Mouse (Mus musculus): ENCODE data around the gene Fam129a. TPM values are rescaled to one million over a fixed set of nuclear protein-coding genes. Genes with fewer than 3 reads are reported as not detected.
"Not testable (repeated sequence)": the region's sequence is repeated elsewhere in the genome, so short reads cannot be mapped to it uniquely, and the experiment has no call there.

Fam129a gene
- total RNA-seq, 2 experiments from 2014 or later: 1.4 to 2.1 TPM

DNA sequence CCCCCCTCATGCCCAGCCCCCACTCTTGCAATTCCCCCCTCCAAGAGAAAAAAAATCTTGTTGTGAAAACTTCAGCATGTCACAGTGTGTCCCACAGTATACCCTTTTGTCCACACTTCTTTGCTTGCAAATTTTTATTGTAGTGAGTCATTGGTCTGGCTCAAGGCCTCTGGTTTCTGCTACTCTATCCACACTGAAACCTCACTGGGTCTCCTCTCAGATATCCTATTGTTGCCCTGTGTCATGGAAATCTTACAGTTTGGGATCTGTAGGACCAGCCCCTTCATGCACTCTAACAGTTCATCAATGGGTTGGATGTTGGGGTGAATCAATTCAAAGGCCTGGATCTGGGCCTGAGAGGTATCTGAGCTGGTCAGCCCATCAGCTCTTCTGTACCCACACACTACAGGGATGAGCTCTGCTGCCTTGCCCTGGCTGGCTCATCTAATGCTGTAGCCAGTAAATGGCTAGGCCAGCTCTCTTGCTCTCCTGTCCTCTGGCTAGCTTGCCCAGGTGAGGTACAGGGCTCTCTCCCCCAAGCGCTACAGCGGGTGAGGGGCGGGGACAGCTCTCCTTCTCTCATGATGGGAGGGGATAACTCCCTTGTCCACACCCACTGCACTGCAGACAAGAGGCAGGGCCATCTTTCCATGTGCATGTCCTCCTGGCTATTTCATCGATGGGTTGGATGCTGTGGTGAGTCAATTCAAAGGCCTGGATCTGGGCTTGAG is 109.1 kb downstream of the Fam129a start:
- no peak for DNase-seq (ENCODE audit: extremely low spot score in 1 of 2, low spot score in 2 of 2)
- Histone ChIP-seq H3K27ac (no peak overlapping the region), H3K4me3 (no peak overlapping the region)
- intact Hi-C loops (cut with DNase I): no loop called here
- TF ChIP-seq CTCF (IDR thresholded peaks at IDR 0.05): no peak

- no peak for TF ChIP-seq CTCF (IDR thresholded peaks at IDR 0.05)
- Histone ChIP-seq H3K27ac (no peak overlapping the region), H3K4me3 (no peak overlapping the region)
- no peak for DNase-seq (ENCODE audit: extremely low spot score in 1 of 2, low spot score in 2 of 2)
- intact Hi-C loops (cut with DNase I): no loop called here
These were observed 110.0 kb downstream of the Fam129a start for GRCm38 (mm10) chr1:151680971-151681370.

DNA sequence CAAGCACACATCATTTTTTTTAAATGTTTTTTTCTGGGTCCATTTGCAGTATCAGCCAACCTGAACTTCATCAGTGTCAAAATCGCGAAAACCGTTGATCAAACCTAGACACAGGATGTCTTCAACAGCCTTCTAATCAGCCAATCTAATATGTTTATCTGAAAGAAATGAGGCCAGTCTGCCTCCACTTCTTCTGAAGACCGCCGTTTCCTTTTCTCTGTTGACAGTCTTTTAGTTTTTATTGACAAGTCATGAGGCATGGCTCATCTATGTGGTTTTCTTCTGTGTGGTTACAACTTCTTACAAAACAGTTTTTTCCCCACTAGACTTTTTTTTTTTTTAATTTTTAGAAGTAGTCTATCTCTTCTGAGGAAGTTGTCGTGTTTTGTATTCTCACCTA is 111.9 kb downstream of the Fam129a start:
- H3K27ac ChIP-seq: no peak overlapping the region
- no peak for TF ChIP-seq CTCF (IDR thresholded peaks at IDR 0.05)
- H3K4me3 ChIP-seq: no peak overlapping the region
- intact Hi-C loops (cut with DNase I): no loop called here
- DNase-seq (ENCODE audit: extremely low spot score in 1 of 2, low spot score in 2 of 2): no peak

GRCm38 (mm10) chr1:151684451-151684892 is 113.5 kb downstream of the Fam129a start:
- no peak for TF ChIP-seq CTCF (IDR thresholded peaks at IDR 0.05)
- H3K27ac ChIP-seq: no peak overlapping the region
- no peak for DNase-seq (ENCODE audit: extremely low spot score in 1 of 2, low spot score in 2 of 2)
- H3K4me3 ChIP-seq: no peak overlapping the region
- intact Hi-C loops (cut with DNase I): no loop called here

DNA sequence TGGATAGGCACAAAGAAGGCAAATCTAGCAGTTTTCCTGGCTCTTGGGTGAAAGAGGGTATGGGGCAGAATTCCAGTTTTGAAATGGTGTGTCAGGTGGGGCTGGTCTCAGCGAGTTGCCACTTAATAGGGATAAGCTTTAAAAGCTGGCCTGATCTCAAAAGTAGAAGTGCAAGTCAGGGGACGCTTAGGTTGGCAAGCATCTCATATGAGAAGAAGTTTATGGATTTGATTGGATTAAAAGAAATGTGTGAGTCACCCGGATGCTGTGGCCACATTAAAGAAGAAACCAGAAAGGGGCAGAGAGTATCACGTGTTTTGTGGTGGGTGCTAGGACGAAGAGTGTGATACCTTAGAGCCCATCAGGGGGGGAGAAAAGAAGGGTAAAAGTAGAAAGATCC is 114.0 kb downstream of the Fam129a start:
- Histone ChIP-seq H3K4me3 (no peak overlapping the region), H3K27ac (no peak overlapping the region)
- no peak for DNase-seq (ENCODE audit: extremely low spot score in 1 of 2, low spot score in 2 of 2)
- TF ChIP-seq CTCF (IDR thresholded peaks at IDR 0.05): no peak
- intact Hi-C loops (cut with DNase I): no loop called here

DNA sequence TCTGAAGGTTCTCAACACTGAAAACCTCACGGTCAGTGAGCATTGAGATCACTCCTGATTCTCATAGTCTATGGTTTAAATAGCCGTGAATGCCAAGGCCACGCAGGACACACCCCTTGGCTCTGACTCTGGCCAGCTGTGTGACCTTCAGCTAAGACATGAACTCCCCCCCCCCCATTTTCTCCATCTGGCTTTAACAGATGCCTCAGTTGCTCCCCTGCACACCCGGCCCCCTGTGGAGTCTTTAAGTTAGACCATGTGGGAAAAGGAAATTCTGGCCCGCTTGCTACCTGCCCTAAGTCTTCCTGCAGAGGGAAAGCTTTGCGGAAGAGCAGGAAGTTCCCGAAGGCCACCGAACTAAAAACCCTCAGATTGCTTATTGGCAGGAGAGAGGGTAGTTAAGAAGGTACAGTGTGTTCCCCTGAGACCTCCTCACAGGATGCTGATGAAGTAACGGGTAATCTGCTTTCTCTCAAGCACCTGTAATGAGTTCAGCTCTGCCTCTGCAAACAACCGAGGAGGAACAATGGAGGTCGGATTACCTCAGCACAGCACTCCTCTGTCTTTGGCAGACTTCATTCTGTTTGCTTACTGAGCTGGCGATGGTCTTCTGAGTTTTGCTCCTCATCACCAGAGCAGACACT is 114.8 kb downstream of the Fam129a start:
- DNase-seq (ENCODE audit: extremely low spot score in 1 of 2, low spot score in 2 of 2): no peak
- intact Hi-C loops (cut with DNase I): no loop called here
- Histone ChIP-seq H3K27ac (no peak overlapping the region), H3K4me3 (no peak overlapping the region)
- no peak for TF ChIP-seq CTCF (IDR thresholded peaks at IDR 0.05)

DNA sequence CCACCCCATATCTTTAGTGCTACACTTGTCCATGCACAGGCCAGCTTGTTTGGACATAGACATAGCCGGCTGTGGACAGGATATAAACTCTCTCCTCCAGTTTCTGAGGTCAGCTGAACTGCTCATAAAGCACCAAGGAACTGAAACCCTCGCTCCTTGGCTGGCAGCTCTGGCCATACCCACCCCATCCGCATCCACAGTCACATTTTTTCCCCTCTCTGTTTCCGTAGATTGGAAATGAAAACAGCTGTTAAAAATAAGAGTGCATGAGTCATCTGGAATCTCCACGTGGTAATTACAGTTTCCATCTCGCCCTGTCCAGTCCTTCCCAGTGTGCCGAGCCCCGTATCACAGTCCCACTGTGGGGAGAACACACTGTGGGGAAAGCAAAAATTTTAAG is 115.7 kb downstream of the Fam129a start:
- Histone ChIP-seq H3K27ac (no peak overlapping the region), H3K4me3 (no peak overlapping the region)
- no peak for DNase-seq (ENCODE audit: extremely low spot score in 1 of 2, low spot score in 2 of 2)
- intact Hi-C loops (cut with DNase I): no loop called here
- no peak for TF ChIP-seq CTCF (IDR thresholded peaks at IDR 0.05)

- Histone ChIP-seq H3K4me3 (no peak overlapping the region), H3K27ac (no peak overlapping the region)
- intact Hi-C loops (cut with DNase I): no loop called here
- no peak for DNase-seq (ENCODE audit: extremely low spot score in 1 of 2, low spot score in 2 of 2)
- TF ChIP-seq CTCF (IDR thresholded peaks at IDR 0.05): no peak
These were observed 118.0 kb downstream of the Fam129a start for GRCm38 (mm10) chr1:151689032-151689431.

GRCm38 (mm10) chr1:151689561-151689960 is 118.6 kb downstream of the Fam129a start:
- Histone ChIP-seq H3K4me3 (no peak overlapping the region), H3K27ac (no peak overlapping the region)
- DNase-seq (ENCODE audit: extremely low spot score in 1 of 2, low spot score in 2 of 2): no peak
- no peak for TF ChIP-seq CTCF (IDR thresholded peaks at IDR 0.05)
- intact Hi-C loops (cut with DNase I): no loop called here

GRCm38 (mm10) chr1:151690061-151690460 is 119.1 kb downstream of the Fam129a start:
- intact Hi-C loops (cut with DNase I): no loop called here
- Histone ChIP-seq H3K4me3 (no peak overlapping the region), H3K27ac (no peak overlapping the region)
- no peak for TF ChIP-seq CTCF (IDR thresholded peaks at IDR 0.05)
- DNase-seq (ENCODE audit: extremely low spot score in 1 of 2, low spot score in 2 of 2): no peak

GRCm38 (mm10) chr1:151690583-151691193 is 119.7 kb downstream of the Fam129a start:
- Histone ChIP-seq H3K27ac (no peak overlapping the region), H3K4me3 (no peak overlapping the region)
- DNase-seq (ENCODE audit: extremely low spot score in 1 of 2, low spot score in 2 of 2): no peak
- no peak for TF ChIP-seq CTCF (IDR thresholded peaks at IDR 0.05)
- intact Hi-C loops (cut with DNase I): no loop called here

- intact Hi-C loops (cut with DNase I); DNase-seq (ENCODE audit: extremely low spot score in 1 of 2, low spot score in 2 of 2); H3K27ac ChIP-seq; H3K4me3 ChIP-seq: not testable (repeated sequence)
These were observed 121.9 kb downstream of the Fam129a start for GRCm38 (mm10) chr1:151692867-151693266.
